Mouse (Mus musculus) CH12.LX (cell line): ENCODE measurements at regions not wholly inside any gene's neighbourhood (a gene's known extent, or its start where the extent isn't known, plus 50 kb on each side); places are given as distances from the start of the nearest gene placed in this dataset.

Experiments
- DNase-seq: peaks from one replicate; pipeline ENCODE4 v3.0.0-alpha.2; 2013; ENCODE audit errors: extremely low read depth
- H3K27ac ChIP-seq: 2 replicates; pipeline ENCODE4 v1.5.1; 2012; ENCODE audit warnings: low read depth, mild to moderate bottlenecking, control low read depth, moderate library complexity; ENCODE audit not compliant: insufficient read depth
- H3K27me3 ChIP-seq: replicated peaks from 2 replicates; pipeline ENCODE3; 2012; ENCODE audit warnings: inconsistent platforms
- H3K36me3 ChIP-seq, 2 experiments: replicated peaks in 1 of 2; 2 replicates each; pipeline versions ENCODE3 to v1.6.1; 2012; ENCODE audit warnings: inconsistent platforms in 1 of 2, low read length in 1 of 2, mild to moderate bottlenecking in 1 of 2, mixed read lengths in 1 of 2, moderate library complexity in 1 of 2; ENCODE audit not compliant: control insufficient read depth in 1 of 2, insufficient read depth in 1 of 2
- H3K4me1 ChIP-seq, 2 experiments: 2 replicates each; pipeline ENCODE4 v1.6.1; 2012; ENCODE audit warnings: inconsistent platforms in 1 of 2, moderate library complexity in 1 of 2; ENCODE audit not compliant: insufficient read depth in 2 of 2, control insufficient read depth in 1 of 2
- H3K4me2 ChIP-seq: 2 replicates; pipeline ENCODE4 v1.6.1; 2012; ENCODE audit warnings: low read depth, mild to moderate bottlenecking, control low read depth; ENCODE audit not compliant: poor library complexity, insufficient read depth, severe bottlenecking
- H3K4me3 ChIP-seq, 3 experiments: fragments of 150-350 bp in 1 of 3; sonication (generic) in 1 of 3; replicated peaks in 1 of 3; 2 replicates each; pipeline versions ENCODE3 to v1.5.1; 2011 to 2012; ENCODE audit warnings: low read depth in 2 of 3, low read length in 2 of 3, mild to moderate bottlenecking in 2 of 3, moderate library complexity in 2 of 3, control low read depth in 1 of 3, improper control_type of control experiment in 1 of 3, inconsistent platforms in 1 of 3, mixed read lengths in 1 of 3; ENCODE audit not compliant: poor library complexity in 1 of 3
- H3K79me2 ChIP-seq: replicated peaks from 2 replicates; pipeline ENCODE4 v1.6.1; 2012; ENCODE audit warnings: mild to moderate bottlenecking, moderate library complexity; ENCODE audit not compliant: control insufficient read depth, poor library complexity, insufficient read depth, severe bottlenecking; ENCODE audit errors: extremely low read depth
- H3K9ac ChIP-seq: 2 replicates; pipeline ENCODE4 v1.6.1; 2012; ENCODE audit warnings: low read depth, mild to moderate bottlenecking, control low read depth, moderate library complexity; ENCODE audit not compliant: insufficient read depth
- H3K9me3 ChIP-seq: replicated peaks from 2 replicates; pipeline ENCODE3; 2012; ENCODE audit warnings: low read length, inconsistent platforms, mixed read lengths
- CHD1 ChIP-seq: IDR thresholded peaks from 2 replicates; pipeline ENCODE4 v1.6.1; 2012; ENCODE audit warnings: low read depth, low read length, improper control_type of control experiment, inconsistent platforms
- CHD2 ChIP-seq: IDR thresholded peaks from 2 replicates; pipeline ENCODE4 v1.6.1; 2011; ENCODE audit warnings: low read length, improper control_type of control experiment
- CTCF ChIP-seq, 2 experiments: IDR thresholded peaks in 1 of 2; conservative IDR thresholded peaks in 1 of 2; 2 replicates each; pipeline ENCODE4 v1.5.1; 2011 to 2012; ENCODE audit warnings: low read depth in 2 of 2, low read length in 2 of 2, improper control_type of control experiment in 1 of 2, inconsistent platforms in 1 of 2, mild to moderate bottlenecking in 1 of 2, moderate library complexity in 1 of 2
- E2F4 ChIP-seq: IDR thresholded peaks from 2 replicates; pipeline ENCODE4 v1.6.1; 2011; ENCODE audit warnings: low read depth, low read length, improper control_type of control experiment; ENCODE audit not compliant: insufficient replicate concordance
- ELF1 ChIP-seq: IDR thresholded peaks from 2 replicates; pipeline ENCODE4 v1.6.1; 2014; ENCODE audit warnings: low read depth, mild to moderate bottlenecking, inconsistent platforms, low read length, improper control_type of control experiment
- HCFC1 ChIP-seq: IDR thresholded peaks from 2 replicates; pipeline ENCODE4 v1.6.1; 2012; ENCODE audit warnings: low read depth, mild to moderate bottlenecking, inconsistent platforms, low read length, improper control_type of control experiment
- IRF4 ChIP-seq: IDR thresholded peaks from 2 replicates; pipeline ENCODE4 v1.6.1; 2014; ENCODE audit warnings: low read depth, mild to moderate bottlenecking, inconsistent platforms, low read length, improper control_type of control experiment
- KAT2A ChIP-seq: IDR thresholded peaks from 2 replicates; pipeline ENCODE4 v1.6.1; 2012; ENCODE audit warnings: low read length, improper control_type of control experiment, inconsistent platforms; ENCODE audit not compliant: insufficient replicate concordance
- MAFK ChIP-seq: IDR thresholded peaks from 2 replicates; pipeline ENCODE4 v1.6.1; 2011; ENCODE audit warnings: low read length, improper control_type of control experiment; ENCODE audit not compliant: insufficient replicate concordance
- MAX ChIP-seq: IDR thresholded peaks from 2 replicates; pipeline ENCODE4 v1.6.1; 2011; ENCODE audit warnings: low read length, improper control_type of control experiment
- MEF2A ChIP-seq: IDR thresholded peaks from 2 replicates; pipeline ENCODE4 v1.6.1; 2014; ENCODE audit warnings: low read depth, mild to moderate bottlenecking, inconsistent platforms, low read length, improper control_type of control experiment, borderline replicate concordance
- MXI1 ChIP-seq: IDR thresholded peaks from 2 replicates; pipeline ENCODE4 v1.6.1; 2011; ENCODE audit warnings: mild to moderate bottlenecking, low read depth, low read length, improper control_type of control experiment
- MYC ChIP-seq: IDR thresholded peaks from 2 replicates; pipeline ENCODE4 v1.6.1; 2011; ENCODE audit warnings: low read depth, mild to moderate bottlenecking, improper control_type of control experiment, low read length
- NRF1 ChIP-seq: IDR thresholded peaks from 2 replicates; pipeline ENCODE4 v1.6.1; 2014; ENCODE audit warnings: low read depth, mild to moderate bottlenecking, inconsistent platforms, low read length, improper control_type of control experiment, moderate library complexity
- PAX5 ChIP-seq: IDR thresholded peaks from 2 replicates; pipeline ENCODE4 v1.6.1; 2012; ENCODE audit warnings: low read length, inconsistent platforms, mixed read lengths
- POLR2A ChIP-seq: IDR thresholded peaks from 2 replicates; pipeline ENCODE4 v1.6.1; 2011; ENCODE audit warnings: low read depth, mild to moderate bottlenecking, improper control_type of control experiment, low read length
- POLR2AphosphoS2 ChIP-seq: IDR thresholded peaks from 2 replicates; pipeline ENCODE4 v1.6.1; 2011; ENCODE audit warnings: low read depth, low read length, improper control_type of control experiment
- RAD21 ChIP-seq: IDR thresholded peaks from 2 replicates; pipeline ENCODE4 v1.6.1; 2011; ENCODE audit warnings: low read depth, mild to moderate bottlenecking, low read length, improper control_type of control experiment, moderate library complexity
- RCOR1 ChIP-seq: conservative IDR thresholded peaks from 2 replicates; pipeline ENCODE4 v1.6.1; 2012; ENCODE audit warnings: low read depth, mild to moderate bottlenecking, inconsistent platforms, low read length, improper control_type of control experiment
- SIN3A ChIP-seq: IDR thresholded peaks from 2 replicates; pipeline ENCODE4 v1.6.1; 2012; ENCODE audit warnings: low read length, improper control_type of control experiment, inconsistent platforms
- TBP ChIP-seq: conservative IDR thresholded peaks from 2 replicates; pipeline ENCODE4 v1.6.1; 2011; ENCODE audit warnings: low read depth, low read length, improper control_type of control experiment
- TCF12 ChIP-seq: IDR thresholded peaks from 2 replicates; pipeline ENCODE4 v1.6.1; 2014; ENCODE audit warnings: low read depth, mild to moderate bottlenecking, inconsistent platforms, low read length, improper control_type of control experiment
- USF1 ChIP-seq: IDR thresholded peaks from 2 replicates; pipeline ENCODE4 v1.6.1; 2014; ENCODE audit warnings: low read depth, mild to moderate bottlenecking, inconsistent platforms, low read length, improper control_type of control experiment
- USF2 ChIP-seq: conservative IDR thresholded peaks from 2 replicates; pipeline ENCODE4 v1.6.1; 2011; ENCODE audit warnings: low read depth, low read length, improper control_type of control experiment
- ZC3H11A ChIP-seq: IDR thresholded peaks from 2 replicates; pipeline ENCODE4 v1.6.1; 2012; ENCODE audit warnings: low read depth, mild to moderate bottlenecking, inconsistent platforms, low read length, improper control_type of control experiment
- ZKSCAN1 ChIP-seq: IDR thresholded peaks from 2 replicates; pipeline ENCODE4 v1.6.1; 2012; ENCODE audit warnings: low read depth, inconsistent platforms, low read length, improper control_type of control experiment, borderline replicate concordance
- dilution Hi-C: fragments of 300-500 bp; cut with MboI; formaldehyde crosslinking; loops from 2 replicates; pipeline ENCODE4 v1.14.3; 2020; ENCODE audit warnings: low sequenced_read_pairs; ENCODE audit not compliant: extremely low pct_unique_long_range_greater_than_20kb, extremely low pct_ligation_motif_present
- in situ Hi-C: fragments of 300-500 bp; cut with MboI; formaldehyde crosslinking; loops from 3 replicates; pipeline ENCODE4 v1.14.3; 2019; ENCODE audit warnings: low sequenced_read_pairs, low pct_ligation_motif_present, low pct_unique_long_range_greater_than_20kb, mixed read lengths

DNA sequence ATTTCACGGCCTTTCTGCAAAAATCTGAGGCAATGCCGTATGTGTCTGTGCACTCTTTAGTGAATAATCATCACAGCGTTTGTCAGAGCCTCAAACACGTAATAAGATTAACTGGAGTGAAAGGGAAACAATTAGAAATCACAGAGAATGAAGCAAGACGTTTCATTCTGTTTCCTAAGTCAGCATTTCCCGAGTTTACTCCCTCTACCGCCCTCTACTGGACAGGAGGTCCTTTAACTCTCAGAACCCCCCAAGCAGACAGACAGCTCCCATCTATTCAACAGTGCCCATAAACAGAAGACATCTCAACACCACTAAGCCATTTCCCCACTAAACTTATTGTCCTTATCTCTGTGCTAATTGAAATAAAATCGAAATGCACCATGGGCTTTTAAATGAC lies 167.5 kb upstream of the Rnd3 start:
- Histone ChIP-seq H3K4me1 (no peaks in the 10 kb centered on the region; a peak in 1 of 4 replicates), H3K27me3 (no peaks in the 10 kb centered on the region), H3K79me2 (no peaks in the 10 kb centered on the region), H3K9me3 (no peaks in the 10 kb centered on the region), H3K4me3 (no peak overlapping the region), H3K9ac (no peak overlapping the region), H3K4me2 (no peak overlapping the region), H3K27ac (no peak overlapping the region), H3K36me3 (no peaks in the 10 kb centered on the region)
- peak; percentile 22 for DNase-seq
- no peak for TF ChIP-seq POLR2A
- TF ChIP-seq USF1: no peak
- TF ChIP-seq MYC: no peak
- peak in 1 of 2 experiments; percentile 41; a peak in 3 of 4 replicates for TF ChIP-seq CTCF (conservative IDR thresholded peaks at IDR 0.05 in 1 of 2, IDR thresholded peaks at IDR 0.05 in 1 of 2; ENCODE audit: low read depth in 2 of 2, low read length in 2 of 2)
- peak; percentile 55; the same call in 1 of the 2 replicates for TF ChIP-seq MAFK
- no peak for TF ChIP-seq USF2
- no peak for TF ChIP-seq CHD2
- TF ChIP-seq MXI1: no peak
- TF ChIP-seq KAT2A: no peak
- no peak for TF ChIP-seq ZKSCAN1
- no peak for TF ChIP-seq POLR2AphosphoS2
- no peak for TF ChIP-seq ZC3H11A
- TF ChIP-seq MEF2A: no peak
- TF ChIP-seq SIN3A: no peak
- TF ChIP-seq E2F4: no peak
- no peak for TF ChIP-seq ELF1
- TF ChIP-seq PAX5: no peak
- dilution Hi-C loops (no loop called here), in situ Hi-C loops (no loop called here)

DNA sequence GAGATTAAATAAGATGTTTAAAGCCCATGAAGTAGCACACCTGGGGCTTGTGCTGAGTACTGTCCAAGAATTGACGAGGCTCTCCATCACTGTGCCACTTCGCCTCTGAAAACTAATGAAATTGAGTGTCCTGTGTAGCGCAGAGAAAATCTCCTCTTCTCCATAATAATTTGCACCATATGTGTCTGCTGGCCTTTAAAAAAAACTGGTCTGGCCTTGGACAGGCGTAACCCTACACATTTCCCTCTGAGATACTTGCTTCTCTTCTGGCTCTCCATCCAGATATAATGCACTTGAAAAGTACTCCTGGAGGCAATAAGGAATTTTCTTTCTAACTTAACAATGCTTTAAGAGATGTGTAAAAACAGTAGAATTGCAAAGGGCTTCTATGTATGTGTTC lies 164.5 kb upstream of the Rnd3 start:
- TF ChIP-seq RCOR1 (no peak), HCFC1 (no peak), NRF1 (no peak), CHD2 (no peak), ZKSCAN1 (no peak), MEF2A (no peak), CTCF (conservative IDR thresholded peaks at IDR 0.05 in 1 of 2, IDR thresholded peaks at IDR 0.05 in 1 of 2; ENCODE audit: low read depth in 2 of 2, low read length in 2 of 2) (no peak), TBP (no peak), IRF4 (no peak), RAD21 (no peak), ELF1 (no peak), CHD1 (no peak), ZC3H11A (no peak), SIN3A (no peak), POLR2A (no peak), USF1 (no peak), TCF12 (no peak), MAFK (no peak), MAX (no peak), KAT2A (no peak)
- TF ChIP-seq, all 38 proteins: peak for 0
- H3K9me3 ChIP-seq: no peaks in the 10 kb centered on the region
- dilution Hi-C loops: no loop called here
- H3K79me2 ChIP-seq: no peaks in the 10 kb centered on the region
- no peak overlapping the region for H3K9ac ChIP-seq
- in situ Hi-C loops: no loop called here
- H3K27ac ChIP-seq: no peak overlapping the region
- no peak overlapping the region for H3K4me2 ChIP-seq
- no peak for DNase-seq
- H3K36me3 ChIP-seq: no peaks in the 10 kb centered on the region
- H3K4me1 ChIP-seq: no peaks in the 10 kb centered on the region; a peak in 1 of 4 replicates
- H3K27me3 ChIP-seq: no peaks in the 10 kb centered on the region
- H3K4me3 ChIP-seq: no peak overlapping the region
